Mouse (Mus musculus): ENCODE data around the gene Klk1b21. TPM values are rescaled to one million over a fixed set of nuclear protein-coding genes. Genes with fewer than 3 reads are reported as not detected.

Gene Klk1b21
- polyA plus RNA-seq (2012; rRNA removed): not detected in 2 replicates

DNA sequence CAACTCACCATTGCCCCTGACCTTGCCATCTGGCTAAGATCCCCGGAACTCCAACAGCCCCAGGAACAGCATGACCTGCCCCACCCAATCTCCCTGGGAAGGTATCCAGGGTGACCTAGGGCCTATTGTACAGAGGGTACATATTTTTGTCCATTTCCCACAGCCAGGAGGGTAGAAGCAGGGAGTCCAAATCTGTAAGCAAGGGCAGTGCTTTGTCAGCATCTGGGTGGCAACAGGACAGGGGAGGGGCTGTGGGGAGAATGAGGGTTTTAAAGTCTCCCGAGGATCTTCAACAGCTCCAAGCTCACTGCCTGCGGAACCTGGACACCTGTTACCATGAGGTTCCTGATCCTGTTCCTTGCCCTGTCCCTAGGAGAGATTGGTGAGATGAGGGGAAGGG lies at the start of gene Klk1b21:
TSS of gene Klk1b21 (plus strand) at position 301 of the 400 bp plus-strand sequence.

DNA sequence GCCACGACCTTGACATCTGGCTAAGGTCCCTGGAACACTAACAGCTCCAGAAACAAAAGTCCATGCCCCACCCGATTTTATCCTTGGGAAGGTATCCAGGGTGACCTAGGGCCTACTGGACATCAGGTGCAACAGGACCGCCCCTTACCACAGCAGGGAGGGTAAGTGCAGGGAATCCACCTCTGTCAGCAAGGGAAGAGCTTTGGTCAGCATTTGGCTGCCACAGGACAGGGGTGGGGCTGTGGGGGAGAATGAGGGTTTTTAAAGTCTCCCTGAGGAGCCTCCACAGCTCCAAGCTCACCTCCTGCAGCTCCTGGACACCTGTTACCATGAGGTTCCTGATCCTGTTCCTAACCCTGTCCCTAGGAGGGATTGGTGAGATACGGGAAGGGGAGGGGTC lies 10.2 kb downstream of the Klk1b21 start, which contains the start of gene Klk1b22:
TSS of gene Klk1b22 (plus strand) at position 301 of the 400 bp plus-strand sequence.

DNA sequence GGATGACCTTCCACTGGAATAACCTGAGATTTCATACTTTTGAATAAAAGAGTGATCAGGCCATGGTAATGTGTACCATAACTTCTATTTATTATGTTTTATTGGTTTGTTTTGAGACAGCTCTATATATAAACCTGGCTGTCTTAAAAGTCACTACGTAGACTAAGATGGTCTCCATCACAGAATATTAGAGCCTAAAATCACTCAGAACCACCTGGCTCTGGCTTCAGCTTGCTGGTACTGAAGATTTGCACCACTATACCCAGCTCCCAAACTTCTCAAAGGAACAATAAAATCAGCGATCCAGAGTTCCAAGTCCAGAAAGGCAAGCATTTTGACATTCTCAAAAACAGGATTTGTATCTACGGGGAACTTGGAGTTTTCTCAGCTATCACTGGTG lies 34.3 kb downstream of the Klk1b21 start, which contains the start of gene Klk1b16:
TSS of gene Klk1b16 (plus strand) at position 301 of the 400 bp plus-strand sequence.

Other genes starting within 250 kb of the Klk1b21 start
- 0.18 and 0.59 TPM in 2 replicates for gene Klk4, start 221.2 kb upstream of the Klk1b21 start, polyA plus RNA-seq (2012; rRNA removed)
- gene Klk15, start 168.6 kb upstream of the Klk1b21 start, polyA plus RNA-seq (2012; rRNA removed): not detected in 2 replicates
- not detected in 2 replicates for gene Klk1b8, start 151.7 kb upstream of the Klk1b21 start, polyA plus RNA-seq (2012; rRNA removed)
- gene Klk1b1, start 135.6 kb upstream of the Klk1b21 start, polyA plus RNA-seq (2012; rRNA removed): not detected in 2 replicates
- gene Klk1b9, start 126.3 kb upstream of the Klk1b21 start, polyA plus RNA-seq (2012; rRNA removed): not detected in 2 replicates
- gene Klk1b11, start 106.5 kb upstream of the Klk1b21 start, polyA plus RNA-seq (2012; rRNA removed): not detected in 2 replicates
- 0.08 TPM in 1 of 2 replicates, not detected in the other for gene Klk1b26, start 90.2 kb upstream of the Klk1b21 start, polyA plus RNA-seq (2012; rRNA removed)
- 0.07 TPM in 1 of 2 replicates, not detected in the other for gene Klk1b27, start 50.0 kb upstream of the Klk1b21 start, polyA plus RNA-seq (2012; rRNA removed)
- gene Klk1b22, start 10.3 kb downstream of the Klk1b21 start, polyA plus RNA-seq (2012; rRNA removed): not detected in 2 replicates
- 0.05 TPM in 1 of 2 replicates, not detected in the other for gene Klk1b16, start 34.4 kb downstream of the Klk1b21 start, polyA plus RNA-seq (2012; rRNA removed)
- gene Klk1b24, start 85.9 kb downstream of the Klk1b21 start, polyA plus RNA-seq (2012; rRNA removed): not detected in 2 replicates
- gene Klk1b3, start 95.9 kb downstream of the Klk1b21 start, polyA plus RNA-seq (2012; rRNA removed): not detected in 2 replicates
- not detected in 2 replicates for gene Klk1b4, start 105.1 kb downstream of the Klk1b21 start, polyA plus RNA-seq (2012; rRNA removed)
- not detected in 2 replicates for gene Klk1b5, start 113.6 kb downstream of the Klk1b21 start, polyA plus RNA-seq (2012; rRNA removed)
- not detected in 2 replicates for gene Klk1, start 123.0 kb downstream of the Klk1b21 start, polyA plus RNA-seq (2012; rRNA removed)
- not detected in 2 replicates for gene Gm36864, start 133.8 kb downstream of the Klk1b21 start, polyA plus RNA-seq (2012; rRNA removed)
- gene 1700028J19Rik, start 144.4 kb downstream of the Klk1b21 start, polyA plus RNA-seq (2012; rRNA removed): 1.3 and 1.7 TPM in 2 replicates
- gene 2410002F23Rik, start 144.4 kb downstream of the Klk1b21 start, polyA plus RNA-seq (2012; rRNA removed): 296 and 311 TPM in 2 replicates
- not detected in 2 replicates for gene Acp4, start 155.1 kb downstream of the Klk1b21 start, polyA plus RNA-seq (2012; rRNA removed)
- gene Gm15517, start 159.1 kb downstream of the Klk1b21 start, polyA plus RNA-seq (2012; rRNA removed): not detected in 2 replicates
- 2.7 and 7.5 TPM in 2 replicates for gene Clec11a, start 204.6 kb downstream of the Klk1b21 start, polyA plus RNA-seq (2012; rRNA removed)
- gene Shank1, start 207.9 kb downstream of the Klk1b21 start, polyA plus RNA-seq (2012; rRNA removed): 23.2 and 35.2 TPM in 2 replicates

Measured in central nervous system, embryonic 18 days (tissue).